Mouse (Mus musculus) MEL (cell line): ENCODE data around the gene Samd8.

Experiments
- MAX ChIP-seq: IDR thresholded peaks from 2 replicates; pipeline ENCODE4 v1.6.1; 2011; ENCODE audit warnings: low read length, improper control_type of control experiment
- POLR2A ChIP-seq, 2 experiments: IDR thresholded peaks; 2 replicates each; pipeline ENCODE4 v1.6.1; 2011 to 2012; ENCODE audit warnings: low read length in 2 of 2, mild to moderate bottlenecking in 2 of 2, control low read depth in 1 of 2, improper control_type of control experiment in 1 of 2, low read depth in 1 of 2, moderate library complexity in 1 of 2; ENCODE audit not compliant: control insufficient read depth in 1 of 2, insufficient read depth in 1 of 2, poor library complexity in 1 of 2
- RCOR1 ChIP-seq: IDR thresholded peaks from 2 replicates; pipeline ENCODE4 v1.6.1; 2012; ENCODE audit warnings: low read depth, mild to moderate bottlenecking, inconsistent platforms, low read length, improper control_type of control experiment
- SIN3A ChIP-seq: IDR thresholded peaks from 2 replicates; pipeline ENCODE4 v1.6.1; 2012; ENCODE audit warnings: low read length, improper control_type of control experiment, inconsistent platforms
- ZC3H11A ChIP-seq: IDR thresholded peaks from 2 replicates; pipeline ENCODE4 v1.6.1; 2012; ENCODE audit warnings: low read depth, mild to moderate bottlenecking, inconsistent platforms, low read length, improper control_type of control experiment

DNA sequence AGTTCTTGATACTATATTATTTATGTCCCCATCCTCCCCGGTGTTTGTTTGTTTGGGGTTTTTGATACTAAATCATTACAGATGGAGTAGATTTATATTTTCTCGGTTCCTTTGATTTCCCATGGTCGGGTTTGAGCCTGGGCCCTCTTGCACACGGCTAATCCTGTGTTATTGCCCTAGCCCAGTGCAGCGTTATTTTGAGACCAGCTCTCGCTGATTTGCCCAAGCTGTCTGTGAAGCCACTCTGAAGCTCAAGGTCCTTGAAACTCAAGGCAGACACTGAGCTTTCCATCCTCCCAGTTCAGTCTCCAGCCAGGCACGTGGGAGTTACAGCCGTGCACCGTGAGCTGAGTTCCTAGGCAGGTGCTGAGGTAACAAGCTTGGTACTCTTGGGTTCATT lies 11.2 kb downstream of the Samd8 start:
- no peak for TF ChIP-seq MAX
- no peak for TF ChIP-seq RCOR1
- no peak for TF ChIP-seq POLR2A (IDR thresholded peaks at IDR 0.05; ENCODE audit: control insufficient read depth in 1 of 2, insufficient read depth in 1 of 2, low read depth in 1 of 2, low read length in 2 of 2, poor library complexity in 1 of 2)
- no peak for TF ChIP-seq SIN3A
- no peak for TF ChIP-seq ZC3H11A
